Mouse (Mus musculus) CD4-positive, CD25-positive, alpha-beta regulatory T cell, adult 4 months (primary cell): ENCODE measurements at regions not wholly inside any gene's neighbourhood (a gene's known extent, or its start where the extent isn't known, plus 50 kb on each side); places are given as distances from the start of the nearest gene placed in this dataset.
"Not testable (repeated sequence)": the region's sequence is repeated elsewhere in the genome, so short reads cannot be mapped to it uniquely, and the experiment has no call there.

Source experiments
- ATAC-seq: one replicate; pipeline ENCODE4 v1.8.0; 2017

GRCm38 (mm10) chr16:42515929-42516328 is 175.5 kb upstream of the Gap43 start:
- no peak for ATAC-seq

DNA sequence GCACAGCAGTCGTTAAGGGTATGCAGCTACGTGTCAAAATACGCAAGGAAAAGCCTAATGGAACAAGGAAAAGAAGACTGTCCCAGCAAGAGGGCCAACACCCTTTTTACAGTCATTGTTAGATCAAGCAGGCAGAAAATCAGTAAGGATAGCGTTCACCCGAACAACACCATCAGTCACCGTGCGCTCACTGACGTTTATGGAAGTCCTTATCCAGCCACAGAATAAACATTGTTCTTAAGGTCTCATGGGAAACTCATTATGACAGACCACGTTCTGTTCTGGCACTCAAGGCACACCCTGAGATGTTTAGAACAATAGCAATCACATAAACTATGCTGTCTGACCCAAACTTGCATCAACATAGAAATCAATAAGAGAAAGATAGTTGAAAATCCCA is 164.7 kb upstream of the Gap43 start:
- ATAC-seq: no peak

DNA sequence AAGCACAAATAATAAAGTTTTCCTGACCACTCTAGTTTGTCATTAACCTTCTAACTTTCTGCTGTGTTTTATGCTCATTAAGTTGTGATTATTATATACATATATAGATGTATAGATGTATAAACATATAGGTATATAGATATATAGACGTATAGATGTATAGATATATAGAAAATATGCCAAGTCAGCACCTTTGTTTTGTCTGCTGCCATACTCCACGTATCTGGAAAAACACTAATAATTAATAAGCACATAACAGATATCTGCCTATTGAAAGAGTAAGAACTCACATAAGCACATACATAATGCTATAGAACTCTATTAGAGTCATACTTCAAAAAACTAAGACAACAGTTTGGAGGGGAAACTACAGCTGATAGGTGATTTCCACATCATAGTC is 161.3 kb upstream of the Gap43 start:
- ATAC-seq: no peak

- ATAC-seq: not testable (repeated sequence)
These were observed 160.7 kb upstream of the Gap43 start for GRCm38 (mm10) chr16:42501109-42501508.

GRCm38 (mm10) chr16:42499514-42499913 is 159.1 kb upstream of the Gap43 start:
- no peak for ATAC-seq

DNA sequence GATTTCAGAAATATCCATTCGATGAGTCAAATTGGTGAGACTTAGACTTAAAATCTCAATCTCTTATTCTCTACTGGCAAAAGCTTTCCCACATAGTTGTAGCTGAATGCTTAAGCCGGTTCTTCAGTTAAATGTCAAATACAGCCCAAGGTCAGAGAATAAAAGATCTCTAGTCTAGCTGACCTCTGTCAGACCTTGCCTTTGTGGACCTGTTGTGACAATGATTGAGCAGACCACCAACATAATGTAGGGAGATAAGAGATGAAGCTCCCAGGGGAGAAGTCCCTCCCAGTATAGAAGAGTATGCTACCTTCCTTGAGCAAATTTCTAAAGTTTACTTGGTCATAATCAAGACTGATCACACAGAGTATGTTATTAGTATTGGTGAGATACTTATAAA is 157.9 kb upstream of the Gap43 start:
- no peak for ATAC-seq

GRCm38 (mm10) chr16:42493596-42493995 is 153.1 kb upstream of the Gap43 start:
- no peak for ATAC-seq

DNA sequence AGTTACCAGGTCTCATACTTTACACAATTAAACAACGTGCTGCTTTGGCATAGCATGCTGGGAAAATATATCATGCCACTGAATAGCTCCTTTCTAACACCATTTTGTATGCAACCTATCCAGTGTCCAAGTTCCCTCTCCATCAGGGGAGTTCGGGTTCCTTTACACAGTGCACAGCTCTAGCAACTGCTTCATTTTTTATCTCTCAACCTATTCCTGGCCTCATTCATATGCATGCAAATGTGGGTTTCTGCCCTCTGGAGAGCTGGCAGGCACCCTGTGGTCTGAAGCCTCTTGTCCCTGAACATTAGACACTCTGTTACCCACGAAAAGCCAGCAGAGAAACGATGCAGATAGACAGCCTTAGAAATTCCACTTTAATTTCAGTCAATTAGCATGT is 148.3 kb upstream of the Gap43 start:
- no peak for ATAC-seq

DNA sequence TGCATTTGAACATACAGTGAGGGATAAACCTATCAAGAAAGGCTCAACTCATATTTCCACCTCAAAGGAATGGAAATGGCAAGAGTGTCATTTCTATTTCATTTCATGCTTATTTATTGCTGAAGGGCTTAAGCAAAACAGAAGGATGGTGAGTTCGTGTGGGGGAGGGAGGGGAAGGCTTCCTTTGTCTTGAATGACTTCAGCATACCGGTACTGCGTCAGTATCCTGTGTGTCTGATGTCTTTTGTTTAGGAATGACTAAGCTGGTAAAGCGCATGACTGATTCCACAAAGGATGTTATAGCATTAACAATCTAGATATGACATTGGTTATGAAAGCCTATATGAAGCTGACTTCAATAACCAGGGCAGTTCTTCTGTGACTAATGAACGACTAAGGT is 139.5 kb upstream of the Gap43 start:
- peak; percentile 26 for ATAC-seq

GRCm38 (mm10) chr16:42466976-42467375 is 126.5 kb upstream of the Gap43 start:
- ATAC-seq: no peak

DNA sequence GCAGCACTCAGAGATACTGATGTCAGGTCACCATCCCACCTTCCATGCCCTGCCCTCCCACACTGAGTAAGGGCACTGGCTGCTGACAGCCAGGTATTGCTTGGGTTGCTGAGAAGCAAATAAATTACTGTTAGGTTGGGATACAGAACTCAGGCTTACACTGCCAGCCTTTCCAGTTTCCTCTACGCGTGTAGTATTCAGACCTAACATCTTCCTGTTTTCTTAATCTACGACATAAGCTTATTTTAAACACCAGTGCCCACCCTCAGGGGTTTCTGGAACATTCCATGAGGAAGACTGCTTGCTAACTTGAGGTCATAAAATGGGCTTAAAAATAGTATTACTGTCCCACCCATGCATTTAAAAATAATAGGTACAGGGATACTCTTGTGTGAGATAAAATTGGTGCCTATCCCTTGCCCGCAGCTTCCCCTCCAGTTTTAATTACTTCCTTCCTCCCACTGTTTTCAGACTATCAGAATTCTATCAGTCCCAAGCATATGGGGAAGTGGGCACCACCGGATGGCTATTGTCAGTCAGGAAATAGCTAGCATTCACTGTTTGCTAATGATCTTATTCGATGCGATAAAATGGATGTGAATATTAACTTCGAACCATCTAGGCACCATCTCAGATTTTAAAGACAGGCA is 116.0 kb upstream of the Gap43 start:
- ATAC-seq: no peak

- no peak for ATAC-seq
These were observed 112.9 kb upstream of the Gap43 start for GRCm38 (mm10) chr16:42453338-42453737.

DNA sequence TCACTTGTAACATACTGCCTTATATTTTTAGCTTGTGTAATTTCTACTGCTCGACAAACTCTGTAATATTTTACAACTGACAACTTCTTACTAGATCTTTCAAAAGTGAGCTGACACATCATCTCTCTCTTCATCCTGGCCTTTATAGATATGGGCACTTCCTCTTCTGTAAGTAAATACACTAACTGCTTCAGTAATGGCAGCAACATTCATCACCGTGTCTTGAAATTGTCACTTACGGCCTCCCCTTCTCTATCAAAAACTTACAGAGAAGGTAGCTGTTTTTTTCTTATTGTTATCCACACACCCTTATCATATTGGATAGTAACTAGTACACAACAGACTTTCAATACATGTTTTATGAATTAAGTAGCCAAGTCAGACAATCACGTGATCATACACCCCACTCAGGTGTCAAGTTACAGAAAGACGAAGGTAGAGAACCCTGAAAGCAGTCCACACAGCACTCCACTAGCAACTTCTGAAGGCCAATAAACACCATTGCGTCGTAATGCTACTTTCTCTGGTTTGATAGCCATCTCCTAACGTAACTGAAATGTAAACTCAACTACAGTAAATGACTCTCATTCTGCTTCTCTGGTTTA is 109.5 kb upstream of the Gap43 start:
- ATAC-seq: no peak

- no peak for ATAC-seq
These were observed 104.5 kb upstream of the Gap43 start for GRCm38 (mm10) chr16:42444863-42445423.

GRCm38 (mm10) chr16:42444408-42444862 is 104.0 kb upstream of the Gap43 start:
- ATAC-seq: no peak

- no peak for ATAC-seq
These were observed 100.4 kb upstream of the Gap43 start for GRCm38 (mm10) chr16:42440822-42441221.

DNA sequence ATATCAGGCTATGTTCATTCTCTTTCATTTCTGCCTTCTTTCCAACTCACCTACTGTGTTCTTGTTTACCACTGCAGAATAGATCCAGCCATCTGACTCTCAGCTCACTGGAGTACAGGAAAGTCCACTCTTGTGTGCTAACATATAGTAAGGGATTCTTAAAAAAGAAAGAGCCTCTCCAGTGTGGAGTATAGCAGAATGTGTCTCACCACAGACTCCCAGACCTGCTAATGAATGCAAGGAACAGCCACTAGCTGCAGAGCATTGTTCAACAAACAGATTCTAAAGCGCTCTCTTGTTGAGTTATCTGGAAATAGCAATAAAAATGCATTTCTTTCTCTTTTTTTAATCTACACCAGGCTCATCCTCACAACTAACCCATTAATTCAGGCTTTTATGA is 91.1 kb upstream of the Gap43 start:
- no peak for ATAC-seq

DNA sequence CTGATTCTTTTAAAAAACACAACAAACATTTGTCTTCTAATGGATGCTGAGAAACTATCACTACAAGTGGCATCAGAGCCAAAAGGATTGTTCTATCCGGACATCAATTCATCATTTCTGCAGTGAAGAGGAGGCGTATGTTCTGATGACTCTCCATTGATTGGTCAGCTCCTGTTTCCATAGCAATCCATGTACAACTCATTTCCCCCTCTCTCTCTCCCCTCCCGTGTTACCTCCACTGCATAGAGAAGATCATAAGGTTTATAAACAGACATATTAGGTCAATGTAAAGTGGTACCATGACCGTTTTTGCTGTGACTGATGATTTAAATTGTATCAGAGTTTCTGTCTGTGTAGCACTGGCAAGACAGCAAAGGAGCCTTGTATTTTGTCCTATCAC is 76.2 kb upstream of the Gap43 start:
- no peak for ATAC-seq

- ATAC-seq: not testable (repeated sequence)
These were observed 71.6 kb upstream of the Gap43 start for GRCm38 (mm10) chr16:42412031-42412430.

DNA sequence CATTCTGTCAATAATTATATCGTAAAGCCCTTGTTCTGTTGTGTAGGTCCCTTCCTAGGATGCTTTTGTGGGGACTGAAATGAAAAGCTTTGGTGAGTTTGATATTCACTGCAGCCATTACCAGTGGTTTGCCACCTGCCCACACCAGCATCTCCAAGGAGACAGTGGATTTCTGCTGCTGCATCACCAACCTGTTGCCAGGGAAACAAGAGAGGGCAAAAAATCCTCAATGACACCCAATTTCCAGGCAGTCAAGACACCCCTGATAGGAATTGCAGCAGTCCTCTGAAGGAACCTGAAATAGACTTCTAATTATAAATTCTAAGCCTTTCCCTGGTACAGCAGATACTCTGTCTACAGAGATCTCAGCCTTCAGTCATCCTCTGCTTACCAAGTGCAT is 56.1 kb upstream of the Gap43 start:
- no peak for ATAC-seq
